Mouse (Mus musculus) frontal cortex, postnatal 14 days (tissue): Measurements from ENCODE around the gene Gm4836.
"Not testable (repeated sequence)": the region's sequence is repeated elsewhere in the genome, so short reads cannot be mapped to it uniquely, and the experiment has no call there.

Experiments used
- DNase-seq, 2 experiments: peaks; one replicate each; pipeline ENCODE4 v3.0.0; 2022; ENCODE audit warnings: low spot score in 2 of 2

The Gm4836 gene

DNA sequence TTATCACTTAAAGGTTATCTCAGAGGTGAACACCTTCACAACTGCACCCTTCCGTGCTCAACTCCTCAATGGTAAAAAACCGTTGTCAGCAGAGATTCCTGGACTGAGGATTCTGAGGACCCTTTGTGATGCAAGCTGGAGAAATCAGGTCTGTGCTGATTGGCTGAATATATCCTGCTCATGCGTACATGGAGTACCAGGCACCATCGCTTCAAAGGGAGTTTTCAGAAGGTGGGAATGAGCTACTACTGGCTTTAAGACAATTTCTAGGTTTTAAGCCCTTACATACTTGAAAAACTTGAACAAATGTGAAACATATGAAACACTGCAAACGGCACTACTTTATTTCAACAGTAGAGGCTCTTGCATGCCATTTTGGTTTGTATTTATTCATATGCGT is at the start of gene Gm4836:
Gene Gm4836 (minus strand): TSS at position 101 of the 400 bp plus-strand sequence.
- DNase-seq, result not testable (repeated sequence)
